Mouse (Mus musculus): ENCODE data around the gene Cidec.

The Cidec gene

GRCm38 (mm10) chr6:113435664-113436205, at the start of gene Cidec:
Gene Cidec, minus strand, starts transcription at chr6:113435760.
- no peak for DNase-seq (ENCODE audit: inconsistent ontology term)

- no peak for DNase-seq (ENCODE audit: inconsistent ontology term)
These were observed 48.2 kb upstream of the Cidec start for GRCm38 (mm10) chr6:113483729-113484128.

GRCm38 (mm10) chr6:113483100-113483615, 47.6 kb upstream of the Cidec start, which contains the start of gene Creld1:
Gene Creld1, plus strand, starts transcription at chr6:113483297.
- DNase-seq (ENCODE audit: inconsistent ontology term), result peak; percentile 99

DNA sequence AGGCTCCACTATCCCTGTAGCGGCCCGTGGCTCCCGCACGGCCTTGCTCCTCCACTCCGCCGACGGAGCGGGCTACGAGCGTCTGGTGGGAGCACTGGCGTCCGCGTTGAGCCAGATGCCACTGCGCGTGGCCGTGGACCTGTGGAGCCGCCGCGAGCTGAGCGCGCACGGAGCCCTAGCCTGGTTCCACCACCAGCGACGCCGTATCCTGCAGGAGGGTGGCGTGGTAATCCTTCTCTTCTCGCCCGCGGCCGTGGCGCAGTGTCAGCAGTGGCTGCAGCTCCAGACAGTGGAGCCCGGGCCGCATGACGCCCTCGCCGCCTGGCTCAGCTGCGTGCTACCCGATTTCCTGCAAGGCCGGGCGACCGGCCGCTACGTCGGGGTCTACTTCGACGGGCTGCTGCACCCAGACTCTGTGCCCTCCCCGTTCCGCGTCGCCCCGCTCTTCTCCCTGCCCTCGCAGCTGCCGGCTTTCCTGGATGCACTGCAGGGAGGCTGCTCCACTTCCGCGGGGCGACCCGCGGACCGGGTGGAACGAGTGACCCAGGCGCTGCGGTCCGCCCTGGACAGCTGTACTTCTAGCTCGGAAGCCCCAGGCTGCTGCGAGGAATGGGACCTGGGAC, 47.0 kb upstream of the Cidec start:
- no peak for DNase-seq (ENCODE audit: inconsistent ontology term)

- DNase-seq (ENCODE audit: inconsistent ontology term), result peak; percentile 95
These were observed 45.2 kb upstream of the Cidec start for GRCm38 (mm10) chr6:113480555-113481373.

DNA sequence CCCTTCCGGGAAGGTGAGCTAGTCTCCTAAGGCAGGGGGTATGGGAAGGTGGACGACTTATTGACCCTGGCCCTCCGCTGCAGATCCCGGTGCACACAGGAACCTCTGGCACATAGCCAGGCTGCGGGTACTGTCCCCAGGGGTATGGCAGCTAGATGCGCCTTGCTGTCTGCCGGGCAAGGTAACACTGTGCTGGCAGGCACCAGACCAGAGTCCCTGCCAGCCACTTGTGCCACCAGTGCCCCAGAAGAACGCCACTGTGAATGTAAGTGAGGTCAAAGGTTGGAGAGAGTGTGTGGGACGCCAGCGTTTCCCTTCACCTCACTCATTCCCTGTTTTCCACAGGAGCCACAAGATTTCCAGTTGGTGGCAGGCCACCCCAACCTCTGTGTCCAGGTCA, 43.3 kb upstream of the Cidec start:
- no peak for DNase-seq (ENCODE audit: inconsistent ontology term)

GRCm38 (mm10) chr6:113477353-113477752, 41.8 kb upstream of the Cidec start:
- no peak for DNase-seq (ENCODE audit: inconsistent ontology term)

DNA sequence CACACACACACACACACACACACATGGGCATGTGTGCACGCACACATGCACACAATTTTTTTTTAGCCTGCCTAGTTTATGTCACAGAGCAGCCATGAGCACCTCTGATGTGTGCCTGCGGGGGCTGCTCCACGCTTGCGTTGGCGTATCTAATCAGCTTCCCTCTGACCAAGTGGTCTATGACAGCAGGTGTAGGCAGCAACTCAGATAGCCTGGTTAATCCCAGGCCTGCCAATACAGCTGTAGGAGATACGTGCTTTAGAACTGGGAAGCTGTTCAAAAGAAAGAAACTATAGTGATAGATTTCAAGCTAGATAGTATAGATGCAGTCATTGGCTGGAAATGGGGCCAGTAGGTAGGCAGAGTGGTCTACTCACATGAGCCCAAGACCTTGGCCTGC, 38.2 kb upstream of the Cidec start:
- DNase-seq (ENCODE audit: inconsistent ontology term), result no peak

- no peak for DNase-seq (ENCODE audit: inconsistent ontology term)
These were observed 37.7 kb upstream of the Cidec start for GRCm38 (mm10) chr6:113473246-113473645.

- no peak for DNase-seq (ENCODE audit: inconsistent ontology term)
These were observed 36.5 kb upstream of the Cidec start for GRCm38 (mm10) chr6:113472061-113472460.

GRCm38 (mm10) chr6:113471297-113471936, 35.9 kb upstream of the Cidec start, which contains the start of gene Il17rc:
Gene Il17rc, plus strand, starts transcription at chr6:113471427.
- peak; percentile 83 for DNase-seq (ENCODE audit: inconsistent ontology term)

- DNase-seq (ENCODE audit: inconsistent ontology term), result peak; percentile 70
These were observed 33.9 kb upstream of the Cidec start for GRCm38 (mm10) chr6:113469432-113469831.

DNA sequence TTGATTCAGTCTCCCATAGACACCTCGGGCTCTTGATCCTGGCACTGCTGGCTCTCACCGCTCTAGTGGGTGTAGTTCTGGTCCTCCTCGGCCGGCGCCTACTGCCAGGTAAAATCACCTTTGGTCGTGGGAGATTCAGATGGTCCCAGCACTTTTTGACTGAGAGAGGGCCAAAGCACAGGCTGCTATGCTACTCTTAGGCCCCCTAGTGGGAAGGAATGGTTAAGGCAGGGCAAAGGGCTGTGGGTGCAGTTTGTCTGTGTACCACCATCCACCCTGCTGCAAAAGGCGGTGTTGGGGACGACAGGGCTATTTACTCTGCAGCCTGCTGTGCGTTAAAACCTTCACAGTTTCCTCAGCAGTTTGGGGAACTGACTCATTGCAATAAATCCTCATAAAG, 33.5 kb upstream of the Cidec start:
- DNase-seq (ENCODE audit: inconsistent ontology term), result peak; percentile 69

DNA sequence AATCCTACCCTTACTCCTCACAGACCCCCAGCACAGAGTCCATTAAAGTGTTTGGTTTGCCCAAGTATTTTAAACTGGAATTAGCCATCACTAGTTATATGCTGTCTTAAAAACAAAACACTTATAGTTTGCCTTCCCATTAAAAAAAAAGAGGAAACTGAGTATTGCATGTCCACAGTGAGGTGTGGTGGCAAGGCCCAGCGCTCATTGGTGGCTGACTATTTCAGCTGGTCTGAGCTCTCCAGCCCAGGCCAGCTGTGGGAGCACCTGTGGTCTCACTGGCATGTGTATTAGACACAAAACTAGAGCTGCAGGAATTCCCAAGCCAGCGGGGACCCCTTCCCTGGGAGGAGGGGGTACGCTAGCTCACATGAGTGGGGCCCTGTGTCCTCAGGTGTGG, 33.0 kb upstream of the Cidec start:
- no peak for DNase-seq (ENCODE audit: inconsistent ontology term)

DNA sequence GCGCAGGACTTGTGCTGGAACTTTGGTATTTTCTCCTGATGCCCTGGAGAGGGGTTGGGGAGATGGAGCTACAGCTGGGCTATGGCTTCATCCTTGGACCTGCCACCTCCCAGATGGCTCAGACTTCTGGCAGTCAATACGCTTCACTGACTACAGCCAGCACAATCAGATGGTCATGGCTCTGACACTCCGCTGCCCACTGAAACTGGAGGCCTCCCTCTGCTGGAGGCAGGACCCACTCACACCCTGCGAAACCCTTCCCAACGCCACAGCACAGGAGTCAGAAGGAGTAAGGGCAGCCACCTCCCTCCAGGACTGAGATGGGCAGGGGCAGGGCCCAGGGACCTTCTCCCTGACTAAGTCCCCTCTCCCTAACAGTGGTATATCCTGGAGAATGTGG, 30.0 kb upstream of the Cidec start:
- DNase-seq (ENCODE audit: inconsistent ontology term), result peak; percentile 52

- no peak for DNase-seq (ENCODE audit: inconsistent ontology term)
These were observed 28.5 kb upstream of the Cidec start for GRCm38 (mm10) chr6:113464040-113464439.

DNA sequence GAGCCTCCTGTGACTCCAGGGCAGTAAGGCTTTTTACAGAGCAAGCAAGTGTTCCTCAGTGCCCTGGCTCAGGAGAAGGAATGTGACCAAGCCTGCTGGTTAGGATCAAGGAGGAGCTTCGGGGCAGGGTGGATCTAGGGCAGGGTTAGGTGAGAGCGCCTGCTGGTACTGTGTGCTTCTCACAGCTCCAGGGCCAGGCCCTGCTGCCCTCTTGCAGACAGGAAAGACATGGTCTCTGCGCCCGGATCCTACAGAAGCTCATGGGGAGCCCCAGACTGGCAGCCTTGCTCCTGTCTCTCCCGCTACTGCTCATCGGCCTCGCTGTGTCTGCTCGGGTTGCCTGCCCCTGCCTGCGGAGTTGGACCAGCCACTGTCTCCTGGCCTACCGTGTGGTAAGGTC, 23.1 kb upstream of the Cidec start:
- no peak for DNase-seq (ENCODE audit: inconsistent ontology term)

DNA sequence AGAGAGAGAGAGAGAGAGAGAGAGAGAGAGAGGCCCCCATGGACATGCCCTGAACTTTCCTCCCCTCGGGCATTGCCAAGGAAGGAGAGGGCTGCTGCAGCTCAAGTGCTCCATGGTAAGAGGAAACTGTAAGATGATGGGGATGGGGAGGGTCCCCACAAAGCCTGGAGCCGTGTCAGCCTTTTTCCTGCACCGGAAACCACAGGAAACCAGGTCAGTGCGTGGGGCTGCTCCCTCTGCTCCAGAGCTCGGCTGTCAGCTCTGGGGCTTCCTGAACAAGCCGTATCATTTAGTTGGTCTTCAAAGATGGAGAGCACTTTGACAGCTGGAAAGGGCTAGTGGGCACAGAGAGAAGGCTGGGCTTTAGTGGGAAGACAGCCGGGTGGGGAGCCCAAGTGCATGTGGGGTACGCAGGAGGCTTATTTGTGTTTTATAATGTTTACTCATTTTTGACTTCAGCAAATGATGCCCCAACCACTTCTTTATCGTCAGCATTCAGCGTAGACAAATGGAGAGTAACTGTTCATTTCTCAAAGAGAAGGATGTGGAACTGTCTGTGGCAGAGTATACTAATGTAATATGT, 22.5 kb upstream of the Cidec start, which contains the start of gene Il17re:
Il17re (plus strand) TSS at position 533 of the 583 bp plus-strand sequence.
- DNase-seq (ENCODE audit: inconsistent ontology term), result no peak

- no peak for DNase-seq (ENCODE audit: inconsistent ontology term)
These were observed 19.4 kb upstream of the Cidec start for GRCm38 (mm10) chr6:113455007-113455406.

- peak; percentile 71 for DNase-seq (ENCODE audit: inconsistent ontology term)
These were observed 16.3 kb upstream of the Cidec start for GRCm38 (mm10) chr6:113451839-113452238.

DNA sequence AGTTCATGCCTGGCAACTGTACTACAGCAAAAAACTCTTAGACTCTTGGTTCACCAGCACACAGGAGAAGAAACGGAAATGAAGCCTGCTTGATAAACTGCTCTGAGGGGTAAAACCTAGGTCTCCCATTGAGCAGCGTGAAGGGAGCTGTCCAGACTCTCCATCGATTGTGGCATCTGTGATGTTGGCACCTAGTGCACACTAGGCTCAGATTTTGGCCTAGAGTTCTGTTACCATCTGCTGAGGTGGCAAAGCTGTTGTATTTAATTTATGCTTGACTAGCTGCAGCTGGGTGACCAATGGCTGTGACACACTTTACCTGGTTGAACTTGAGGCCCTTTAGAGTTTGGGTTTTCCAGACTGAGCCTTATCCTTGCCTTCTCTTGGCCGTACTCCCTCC, 12.1 kb upstream of the Cidec start:
- no peak for DNase-seq (ENCODE audit: inconsistent ontology term)

All from Muller cell, postnatal 12 days (primary cell).